Mouse (Mus musculus) lung, postnatal 25 days (tissue): ENCODE results near the gene Chd3.

Experiments used
- DNase-seq: peaks from one replicate; pipeline ENCODE4 v3.0.0; 2022; ENCODE audit warnings: low spot score

Chd3 gene

GRCm38 (mm10) chr11:69389531-69390399 is 20.6 kb upstream of the Chd3 start:
- no peak for DNase-seq

GRCm38 (mm10) chr11:69388680-69389079 is 19.5 kb upstream of the Chd3 start:
- DNase-seq = no peak

DNA sequence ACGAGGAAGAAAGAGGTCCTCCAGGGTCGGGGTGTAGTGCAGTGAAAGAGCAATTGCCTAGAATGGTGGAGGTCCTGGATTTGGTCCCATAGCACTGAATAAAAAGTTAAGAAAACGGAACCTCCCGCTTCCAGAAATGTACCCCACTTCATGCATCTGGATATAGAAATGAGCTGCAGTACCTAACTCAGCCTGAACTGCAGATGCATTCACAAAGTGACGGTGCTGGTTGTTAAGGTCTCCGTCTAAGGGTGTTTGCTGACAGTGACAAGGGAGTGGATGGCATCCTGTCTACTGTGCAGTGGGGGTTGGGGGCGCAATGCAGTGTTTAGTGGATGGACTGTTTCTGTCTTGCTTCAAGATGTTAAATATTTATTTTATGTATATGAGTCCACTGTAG is 17.6 kb upstream of the Chd3 start:
- DNase-seq = no peak

DNA sequence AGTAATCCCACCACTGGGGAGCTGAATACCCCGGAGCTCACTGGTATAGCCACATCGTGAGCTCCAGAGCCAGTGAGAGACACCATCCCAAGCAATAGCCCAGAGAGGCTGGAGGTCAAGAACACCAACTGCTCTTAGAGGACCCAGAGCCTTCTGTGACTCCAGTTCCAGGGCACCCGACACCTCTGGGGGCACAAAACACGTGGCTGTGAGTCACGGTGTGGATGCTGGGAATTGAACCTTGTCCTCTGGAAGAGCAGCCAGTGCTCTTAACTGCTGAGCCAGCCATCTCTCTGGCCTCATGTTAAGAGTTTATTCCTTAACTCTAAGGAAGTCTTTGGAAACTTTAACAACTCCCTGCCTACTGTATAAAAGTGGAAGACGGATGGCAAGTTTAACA is 15.8 kb upstream of the Chd3 start:
- DNase-seq = no peak

DNA sequence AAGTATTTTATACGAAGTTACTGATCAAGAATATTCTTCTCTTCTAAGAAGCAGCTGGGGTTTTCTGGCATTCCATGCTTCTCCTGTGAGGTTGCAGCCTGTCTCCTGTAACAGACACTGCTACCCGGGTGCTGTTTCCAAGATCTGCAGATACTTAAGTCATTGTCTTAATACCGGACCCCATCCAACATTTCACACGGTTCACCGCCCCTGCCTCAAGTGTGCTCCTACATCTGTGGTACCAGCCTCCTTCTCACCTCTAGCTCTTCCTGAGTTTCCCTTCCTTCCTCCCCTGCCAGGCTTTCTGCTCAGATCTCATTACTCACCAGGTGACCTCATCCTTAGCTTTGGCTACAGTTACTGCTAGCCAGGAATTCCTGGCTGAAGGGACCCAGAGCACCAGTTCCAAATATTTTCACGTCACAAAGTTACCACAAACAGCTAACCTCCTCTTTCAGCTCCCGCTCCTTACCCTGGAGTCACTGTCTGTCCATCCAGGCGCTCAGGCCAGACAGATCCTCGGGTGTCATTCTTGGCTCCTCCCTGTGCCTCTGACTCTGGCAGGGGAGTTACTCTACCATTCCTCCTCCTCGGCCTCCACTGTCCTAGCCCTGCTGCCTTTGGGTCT is 13.4 kb upstream of the Chd3 start:
- no peak for DNase-seq

DNA sequence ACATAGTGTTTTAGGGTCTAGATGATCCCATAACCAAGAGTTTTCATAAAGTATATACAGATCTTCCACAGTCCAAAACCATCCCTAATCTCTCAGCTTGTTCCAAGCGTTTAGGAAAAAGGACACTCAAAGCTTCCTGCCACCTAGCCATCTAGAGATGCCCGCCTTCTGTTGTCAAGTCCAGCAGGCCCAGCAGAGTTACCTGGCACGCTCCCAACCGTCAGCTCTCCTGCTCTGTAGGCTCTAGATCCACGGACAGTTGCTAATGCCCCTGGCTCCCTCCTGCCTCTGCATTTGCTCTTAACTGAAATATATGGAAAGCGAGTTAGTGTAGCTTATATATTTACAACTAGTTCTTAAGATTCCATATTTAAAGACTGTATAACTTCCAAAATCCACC is 12.2 kb upstream of the Chd3 start:
- DNase-seq = no peak

DNA sequence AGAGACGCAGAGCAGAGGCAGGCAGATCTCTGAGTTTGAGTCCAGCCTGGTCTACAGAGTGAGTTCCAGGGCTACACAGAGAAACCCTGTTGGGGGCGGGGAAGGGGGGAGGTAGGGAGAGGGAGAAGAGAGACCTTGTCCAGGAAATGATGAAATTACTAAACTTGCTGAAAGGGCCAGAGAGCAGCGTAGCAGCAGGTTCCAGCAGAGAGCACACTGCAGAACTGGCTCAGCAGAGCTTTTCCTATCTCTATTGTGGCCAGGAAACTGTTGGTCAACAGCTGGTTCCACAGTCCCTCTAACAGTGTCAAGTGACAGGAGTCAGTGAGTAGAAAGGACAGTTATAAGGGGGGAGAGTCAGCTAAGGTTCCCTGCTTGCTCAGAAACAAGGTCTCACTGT is 10.4 kb upstream of the Chd3 start:
- no peak for DNase-seq

GRCm38 (mm10) chr11:69377766-69378165 is 8.6 kb upstream of the Chd3 start:
- DNase-seq = no peak

- DNase-seq = no peak
These were observed 6.4 kb upstream of the Chd3 start for GRCm38 (mm10) chr11:69375646-69376045.

DNA sequence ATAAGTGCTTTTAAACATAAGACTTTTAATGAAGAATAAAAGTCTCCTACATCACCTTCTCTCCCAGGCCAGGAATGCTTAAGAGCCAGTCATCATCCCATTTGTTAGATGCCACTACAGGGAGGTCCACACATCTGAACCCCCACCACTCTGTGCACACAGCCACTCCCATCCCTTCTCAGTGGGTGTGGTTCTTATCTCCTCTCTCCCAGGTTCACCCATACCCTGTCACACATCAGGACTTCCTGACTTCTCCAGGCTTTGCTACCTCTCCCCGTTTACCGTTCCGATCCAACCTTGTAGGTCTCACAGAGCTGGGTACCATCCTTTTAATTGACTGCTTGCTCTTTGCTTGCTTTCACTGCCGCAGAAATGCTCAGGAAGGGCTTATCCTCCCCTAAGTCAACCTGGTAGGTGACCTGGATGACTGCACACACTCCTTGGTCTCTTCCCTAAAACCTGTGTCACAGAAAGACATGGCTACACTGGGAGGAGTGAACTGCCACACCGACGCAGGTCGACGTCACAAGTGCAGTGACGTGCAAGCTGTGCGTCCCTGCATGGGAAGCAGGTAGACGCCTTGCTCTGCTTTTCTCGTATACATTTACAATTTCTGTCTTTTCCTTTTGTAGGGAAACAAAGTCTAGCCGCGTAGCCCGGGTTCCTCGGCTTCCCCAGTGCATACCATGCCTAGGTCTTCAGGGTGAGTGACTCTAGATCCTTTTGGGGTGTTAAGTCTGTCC is 4.2 kb upstream of the Chd3 start:
- DNase-seq = no peak

DNA sequence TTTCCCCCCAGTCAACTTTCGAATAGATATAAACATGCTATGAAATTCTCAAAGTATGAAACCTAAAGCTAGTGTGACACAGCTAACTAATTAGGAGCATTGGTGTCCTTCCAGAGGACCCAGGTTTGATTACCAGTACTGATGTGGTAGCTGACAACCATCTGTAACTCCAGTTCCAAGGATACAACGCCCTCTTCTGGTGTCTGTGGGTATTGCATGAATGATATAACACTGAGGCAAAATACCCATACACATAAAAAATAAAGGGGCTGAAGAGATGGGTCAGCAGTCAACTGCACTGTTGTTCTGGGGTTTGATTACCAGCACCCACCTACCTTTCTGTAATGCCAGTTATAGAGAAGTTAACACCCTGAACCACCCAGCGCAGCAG is 3.6 kb upstream of the Chd3 start:
- no peak for DNase-seq

DNA sequence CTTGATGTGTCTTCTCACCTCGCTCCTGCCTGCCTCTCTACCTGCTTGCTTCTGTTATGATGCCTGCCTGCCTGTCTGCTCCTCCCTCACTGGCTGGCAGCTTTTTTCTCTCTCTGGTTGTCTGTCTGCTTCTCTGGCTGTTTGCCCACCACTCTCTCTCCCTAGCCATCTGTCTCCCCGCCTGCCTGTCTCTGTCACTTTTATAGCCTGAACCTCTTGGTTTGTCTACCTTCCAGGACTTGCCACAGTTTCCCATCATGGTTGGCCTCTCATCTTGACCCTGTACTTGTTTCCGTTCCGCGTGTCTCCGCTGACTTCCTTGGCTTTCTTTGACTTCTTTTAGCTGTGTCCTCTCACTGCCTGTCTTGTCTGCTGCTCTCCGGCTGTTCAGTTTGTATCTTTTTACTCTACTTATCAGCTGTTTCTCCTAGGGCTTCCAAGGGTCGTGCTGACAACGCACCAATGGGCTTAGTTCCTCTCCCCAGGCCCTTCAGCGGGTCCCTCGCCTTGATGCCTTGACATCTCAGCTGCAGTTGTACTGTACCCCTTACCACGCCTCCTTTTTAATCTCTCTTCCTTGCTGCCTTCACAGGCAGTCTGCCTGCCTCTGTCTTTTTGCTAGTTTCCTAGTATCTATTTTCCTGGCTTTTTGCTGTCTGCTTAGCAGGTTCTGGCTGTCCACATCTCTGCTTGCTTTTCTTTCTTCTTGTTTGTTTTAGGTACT is 3.0 kb upstream of the Chd3 start:
- DNase-seq = no peak

DNA sequence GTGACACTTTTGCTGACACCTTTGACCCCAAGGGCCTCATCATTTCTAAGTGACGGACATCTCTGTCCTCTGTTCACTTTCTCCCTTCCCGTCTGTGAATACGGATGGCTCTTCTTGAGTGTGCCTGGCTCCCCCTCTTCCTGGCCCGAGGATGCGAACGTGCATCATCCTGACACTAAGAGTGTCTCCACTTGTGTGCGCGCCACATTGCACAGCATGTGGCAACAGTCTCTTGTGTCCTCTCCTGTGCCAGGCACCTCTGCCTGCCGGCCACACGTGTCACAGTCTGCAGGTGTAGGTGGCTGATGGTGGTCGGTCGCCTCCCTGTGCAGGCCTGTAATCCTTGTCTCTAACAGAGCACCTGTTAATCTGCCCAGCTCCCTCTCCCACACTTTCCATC is 2.4 kb upstream of the Chd3 start:
- DNase-seq = no peak

GRCm38 (mm10) chr11:69370817-69371215 is 1.6 kb upstream of the Chd3 start:
- no peak for DNase-seq

DNA sequence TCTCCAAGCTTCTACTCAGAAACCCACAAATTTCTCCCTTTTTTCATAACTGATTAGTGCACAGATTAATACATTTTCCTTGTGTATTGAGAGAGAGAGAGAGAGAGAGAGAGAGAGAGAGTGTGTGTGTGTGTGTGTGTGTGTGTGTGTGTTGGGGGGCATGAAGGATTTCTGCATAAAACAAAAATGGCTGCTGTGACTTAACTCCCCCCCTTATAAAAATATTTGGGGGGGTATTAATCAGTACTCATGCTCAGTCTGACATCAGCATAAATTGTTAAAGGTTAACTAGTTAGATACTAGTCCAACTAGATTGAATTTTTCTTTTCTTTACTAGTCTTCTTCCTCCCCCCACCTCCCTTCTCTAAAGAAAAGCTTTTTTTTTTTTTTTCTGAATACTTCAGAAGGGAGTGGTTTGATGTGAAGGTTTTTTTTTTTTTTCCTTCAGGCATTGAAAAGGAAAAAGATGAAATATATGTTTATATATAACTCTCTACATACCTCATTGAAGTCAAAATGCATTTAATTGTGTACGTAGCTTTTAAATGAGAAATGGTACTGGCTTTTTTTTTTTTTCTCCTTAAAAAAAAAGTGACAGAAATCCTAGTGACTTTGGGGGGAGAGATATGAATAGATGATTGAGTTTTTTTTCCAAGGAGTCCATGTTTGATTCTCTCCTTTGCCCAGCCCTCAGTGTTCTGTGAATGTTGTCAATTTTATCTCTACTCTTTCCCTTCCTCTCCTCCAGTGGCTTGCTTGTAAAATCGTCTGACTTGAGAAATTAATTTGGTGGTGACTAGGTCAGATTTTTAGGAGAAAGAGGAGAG is 997 bp upstream of the Chd3 start:
- DNase-seq = no peak

DNA sequence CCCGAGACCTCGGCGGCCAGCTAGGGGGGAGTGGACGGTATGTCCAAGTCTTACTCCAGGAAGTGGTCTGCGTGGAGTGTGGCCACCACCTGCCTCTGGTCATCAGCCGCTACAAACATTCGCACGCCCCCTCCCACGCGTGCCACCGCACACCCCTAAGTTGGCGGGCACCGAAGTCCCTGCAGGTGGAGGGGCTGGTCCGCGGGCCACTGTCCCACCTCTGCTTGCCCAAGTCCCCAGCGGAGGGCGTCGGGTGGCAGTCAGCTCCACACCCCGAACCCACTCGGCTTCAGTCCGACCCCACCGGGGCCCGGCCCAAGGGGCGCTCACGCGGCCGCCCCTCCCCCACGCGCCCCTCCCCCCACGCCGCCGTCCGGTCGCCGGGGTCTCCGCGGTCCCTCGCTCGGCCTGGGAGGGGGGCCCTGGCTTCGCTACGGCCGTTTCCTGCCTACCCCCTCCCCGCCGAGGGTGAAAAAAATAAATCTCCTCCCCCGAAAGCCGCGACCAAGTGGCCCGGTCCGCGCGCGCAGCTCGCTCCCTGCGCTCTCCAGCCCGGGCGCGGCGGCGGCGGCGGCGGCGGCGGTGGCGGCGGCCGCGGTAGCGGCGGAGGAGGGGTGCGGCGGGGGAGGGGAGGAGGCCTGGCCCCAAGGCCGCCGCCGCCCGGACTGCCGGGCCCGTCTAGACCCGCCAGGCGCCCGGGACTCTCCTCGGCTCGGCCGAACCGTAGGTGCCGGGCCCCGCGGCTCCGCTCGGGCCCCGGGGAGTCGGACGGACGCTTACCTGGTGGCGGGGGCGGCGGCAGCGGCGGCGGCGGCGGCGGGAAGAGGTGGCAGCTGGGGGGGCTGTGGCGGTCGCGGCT is 621 bp downstream of the Chd3 start:
- DNase-seq = no peak

GRCm38 (mm10) chr11:69367616-69368355 is 1.4 kb downstream of the Chd3 start:
- DNase-seq = no peak

DNA sequence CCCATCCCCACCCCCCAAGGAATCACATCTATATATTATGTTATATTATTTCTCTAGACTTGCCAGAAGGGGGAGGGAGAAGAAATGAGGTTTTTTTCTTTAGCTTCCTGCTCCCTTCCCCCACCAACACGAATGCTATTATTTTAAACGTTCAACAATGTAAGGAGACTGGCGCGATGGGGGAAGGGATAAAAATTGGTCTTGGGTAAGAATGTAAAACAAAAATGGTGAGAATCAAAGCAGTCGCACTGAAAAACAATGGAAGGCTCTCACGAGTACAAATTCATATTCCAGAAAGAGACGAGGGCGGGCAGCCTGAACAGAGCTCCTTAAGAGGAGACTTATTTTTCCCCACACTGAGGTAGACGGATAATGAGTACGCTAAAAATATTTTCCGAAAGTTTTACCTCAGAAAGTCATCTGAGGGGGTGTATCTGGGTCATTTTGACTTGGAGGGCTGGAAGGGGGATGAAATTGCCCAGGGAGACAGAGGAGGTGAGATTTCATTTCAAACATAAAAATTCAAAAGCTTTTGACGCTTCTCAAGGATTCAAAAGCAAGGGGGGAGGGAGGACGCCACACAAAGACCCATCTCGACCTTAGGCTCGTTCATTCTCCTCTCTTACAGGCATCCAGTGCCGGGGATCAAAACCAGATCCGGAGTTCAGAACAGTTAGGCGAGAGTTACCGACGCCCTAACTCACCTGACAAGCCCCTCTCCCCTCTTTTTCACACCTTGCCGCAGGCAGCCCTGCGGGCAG is 2.2 kb downstream of the Chd3 start:
- DNase-seq = no peak
